Mouse (Mus musculus): ENCODE data around the gene Arhgef7. TPM values are rescaled to one million over a fixed set of nuclear protein-coding genes. Genes with fewer than 3 reads are reported as not detected.

The Arhgef7 gene
- polyA plus RNA-seq (2012; rRNA removed): 19.9 TPM in 2 replicates

DNA sequence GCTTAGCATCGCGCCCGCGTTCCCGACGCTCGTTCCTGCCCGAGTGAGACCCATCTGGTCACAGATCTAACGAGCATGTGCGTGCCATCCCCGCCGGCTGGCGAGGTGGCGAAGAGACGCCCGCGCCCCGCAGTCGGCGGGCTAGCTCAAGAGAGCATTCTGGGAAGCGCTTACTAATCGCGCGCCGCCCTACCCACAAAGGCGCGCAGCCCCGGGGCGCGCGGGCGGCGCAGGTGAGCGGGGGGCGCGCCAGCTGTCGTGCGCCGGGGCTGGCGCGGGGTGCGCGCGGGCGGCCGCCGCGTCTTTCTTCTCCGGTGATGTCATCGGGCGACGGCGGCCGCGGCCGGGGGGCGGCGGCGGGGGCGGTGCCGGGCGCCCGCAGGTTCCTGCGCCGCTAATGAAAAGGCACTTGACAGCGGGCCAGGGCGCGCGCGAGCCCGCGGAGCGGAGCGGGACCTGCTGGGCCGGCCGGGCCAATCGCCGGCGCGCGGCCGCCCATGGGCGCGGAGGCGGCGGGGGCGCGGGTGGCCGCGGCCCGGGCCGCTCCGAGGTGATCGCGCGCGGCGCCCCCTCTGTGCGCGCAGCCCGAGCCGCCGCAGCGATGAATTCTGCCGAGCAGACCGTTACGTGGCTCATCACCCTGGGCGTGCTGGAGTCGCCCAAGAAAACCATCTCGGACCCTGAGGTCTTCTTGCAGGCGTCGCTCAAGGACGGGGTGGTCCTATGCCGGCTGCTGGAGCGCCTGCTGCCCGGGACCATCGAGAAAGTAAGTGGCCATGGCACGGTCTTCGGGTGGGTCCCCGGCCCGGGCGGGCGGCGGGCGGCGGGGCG lies at the start of gene Arhgef7:
TSS of gene Arhgef7 (plus strand) at position 71 of the 831 bp plus-strand sequence.
- H3K27me3 ChIP-seq (ENCODE audit: control insufficient read depth, insufficient read depth, low read length): no peaks in the 10 kb centered on the region
- TF ChIP-seq POLR2A (IDR thresholded peaks at IDR 0.05; ENCODE audit: control insufficient read depth, low read depth, low read length): no peak
- no peak for TF ChIP-seq CTCF (IDR thresholded peaks at IDR 0.05; ENCODE audit: control insufficient read depth, insufficient read depth, insufficient replicate concordance, low read depth, low read length)
- H3K36me3 ChIP-seq (ENCODE audit: control insufficient read depth, insufficient read depth, low read length): no peaks in the 10 kb centered on the region
- H3K27ac ChIP-seq (ENCODE audit: control insufficient read depth, insufficient read depth, low read depth, low read length): peak within 1 kb of the TSS; percentile 51
- H3K4me3 ChIP-seq (ENCODE audit: control insufficient read depth, low read depth, low read length): peak within 1 kb of the TSS; percentile 84
- H3K4me1 ChIP-seq (ENCODE audit: control insufficient read depth, insufficient read depth, low read length): peaks cover 13% of the 10 kb centered on the region

- H3K4me1 ChIP-seq (ENCODE audit: control insufficient read depth, insufficient read depth, low read length): no peaks in the 10 kb centered on the region
- H3K36me3 ChIP-seq (ENCODE audit: control insufficient read depth, insufficient read depth, low read length): no peaks in the 10 kb centered on the region
- no peak for TF ChIP-seq CTCF (IDR thresholded peaks at IDR 0.05; ENCODE audit: control insufficient read depth, insufficient read depth, insufficient replicate concordance, low read depth, low read length)
- TF ChIP-seq POLR2A (IDR thresholded peaks at IDR 0.05; ENCODE audit: control insufficient read depth, low read depth, low read length): no peak
- no peak overlapping the region for H3K27ac ChIP-seq (ENCODE audit: control insufficient read depth, insufficient read depth, low read depth, low read length)
- H3K27me3 ChIP-seq (ENCODE audit: control insufficient read depth, insufficient read depth, low read length): no peaks in the 10 kb centered on the region
- no peak overlapping the region for H3K4me3 ChIP-seq (ENCODE audit: control insufficient read depth, low read depth, low read length)
Observed at GRCm38 (mm10) chr8:11684558-11684957, 43.0 kb upstream of the Arhgef7 start.

DNA sequence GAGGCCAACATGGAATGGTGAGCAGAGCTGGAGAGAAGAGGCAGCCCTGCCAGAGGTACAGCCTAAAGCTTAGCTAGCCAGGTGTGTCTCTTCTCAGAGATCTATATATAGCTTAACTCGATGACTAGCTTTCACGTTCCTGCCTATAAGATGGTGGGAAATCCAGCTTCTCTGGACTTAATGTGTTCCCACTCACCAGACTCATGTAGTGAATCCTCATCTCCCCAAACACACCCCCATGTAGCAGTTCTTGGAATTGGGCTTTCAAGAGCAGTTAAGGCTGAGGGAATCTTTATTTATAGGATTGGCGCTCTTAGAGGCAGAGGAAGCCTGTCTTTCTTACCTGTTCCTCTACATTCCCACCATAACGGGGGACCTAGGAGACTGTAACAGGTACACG lies 40.3 kb upstream of the Arhgef7 start:
- Histone ChIP-seq H3K27ac (ENCODE audit: control insufficient read depth, insufficient read depth, low read depth, low read length) (no peak overlapping the region), H3K27me3 (ENCODE audit: control insufficient read depth, insufficient read depth, low read length) (no peaks in the 10 kb centered on the region), H3K4me1 (ENCODE audit: control insufficient read depth, insufficient read depth, low read length) (no peaks in the 10 kb centered on the region), H3K4me3 (ENCODE audit: control insufficient read depth, low read depth, low read length) (no peak overlapping the region), H3K36me3 (ENCODE audit: control insufficient read depth, insufficient read depth, low read length) (no peaks in the 10 kb centered on the region)
- TF ChIP-seq CTCF (IDR thresholded peaks at IDR 0.05; ENCODE audit: control insufficient read depth, insufficient read depth, insufficient replicate concordance, low read depth, low read length): no peak
- no peak for TF ChIP-seq POLR2A (IDR thresholded peaks at IDR 0.05; ENCODE audit: control insufficient read depth, low read depth, low read length)

GRCm38 (mm10) chr8:11689945-11690344 lies 37.6 kb upstream of the Arhgef7 start:
- TF ChIP-seq POLR2A (IDR thresholded peaks at IDR 0.05; ENCODE audit: control insufficient read depth, low read depth, low read length) (no peak), CTCF (IDR thresholded peaks at IDR 0.05; ENCODE audit: control insufficient read depth, insufficient read depth, insufficient replicate concordance, low read depth, low read length) (no peak)

DNA sequence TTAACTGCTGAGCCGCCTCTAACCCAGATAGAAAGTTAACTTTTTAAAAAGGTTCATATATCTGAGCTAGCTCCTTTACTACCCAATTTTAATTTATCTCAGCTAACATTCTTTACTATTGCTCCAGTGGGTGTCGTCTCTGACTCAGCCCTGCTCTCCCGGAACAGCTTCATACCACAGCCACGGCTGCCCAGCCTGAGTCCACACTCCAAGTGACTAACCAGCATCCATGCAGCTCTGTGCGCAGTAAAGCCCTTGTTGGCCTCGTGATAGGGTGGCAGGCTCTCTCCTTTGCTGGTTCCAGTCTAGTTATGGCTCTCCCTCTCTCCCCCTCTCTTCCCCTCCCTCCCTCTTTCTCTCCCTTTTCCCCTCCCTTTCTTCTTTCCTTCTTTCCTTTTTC lies 36.2 kb upstream of the Arhgef7 start:
- no peak overlapping the region for H3K4me3 ChIP-seq (ENCODE audit: control insufficient read depth, low read depth, low read length)
- no peaks in the 10 kb centered on the region for H3K4me1 ChIP-seq (ENCODE audit: control insufficient read depth, insufficient read depth, low read length)
- TF ChIP-seq CTCF (IDR thresholded peaks at IDR 0.05; ENCODE audit: control insufficient read depth, insufficient read depth, insufficient replicate concordance, low read depth, low read length) (no peak), POLR2A (IDR thresholded peaks at IDR 0.05; ENCODE audit: control insufficient read depth, low read depth, low read length) (no peak)
- H3K27me3 ChIP-seq (ENCODE audit: control insufficient read depth, insufficient read depth, low read length): no peaks in the 10 kb centered on the region
- H3K36me3 ChIP-seq (ENCODE audit: control insufficient read depth, insufficient read depth, low read length): no peaks in the 10 kb centered on the region
- H3K27ac ChIP-seq (ENCODE audit: control insufficient read depth, insufficient read depth, low read depth, low read length): no peak overlapping the region

More at GRCm38 (mm10) chr8:11689945-11690344, 37.6 kb upstream of the Arhgef7 start:
- no peaks in the 10 kb centered on the region for H3K27me3 ChIP-seq (ENCODE audit: control insufficient read depth, insufficient read depth, low read length)
- H3K27ac ChIP-seq (ENCODE audit: control insufficient read depth, insufficient read depth, low read depth, low read length): no peak overlapping the region
- no peak overlapping the region for H3K4me3 ChIP-seq (ENCODE audit: control insufficient read depth, low read depth, low read length)
- no peaks in the 10 kb centered on the region for H3K36me3 ChIP-seq (ENCODE audit: control insufficient read depth, insufficient read depth, low read length)
- no peaks in the 10 kb centered on the region for H3K4me1 ChIP-seq (ENCODE audit: control insufficient read depth, insufficient read depth, low read length)

DNA sequence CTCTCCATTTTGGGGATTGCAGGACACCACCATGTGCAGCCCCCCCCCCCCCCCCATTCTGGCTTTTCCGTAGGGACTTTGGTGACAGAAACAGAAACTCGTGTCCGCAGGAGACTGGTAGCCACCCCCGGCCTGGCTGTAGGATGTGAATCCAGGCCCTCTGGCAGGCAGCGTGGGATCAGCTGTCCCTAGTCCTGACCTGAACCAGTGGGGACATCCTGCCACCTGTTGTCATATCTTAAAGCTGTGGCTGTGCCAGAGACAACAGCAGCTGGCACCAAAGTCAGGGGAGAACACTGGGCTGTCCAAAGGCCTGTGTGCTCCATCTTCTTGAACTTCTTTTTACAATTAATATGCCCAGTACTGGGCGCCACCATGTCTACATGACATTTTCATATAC lies 35.8 kb upstream of the Arhgef7 start:
- Histone ChIP-seq H3K27me3 (ENCODE audit: control insufficient read depth, insufficient read depth, low read length) (no peaks in the 10 kb centered on the region), H3K4me1 (ENCODE audit: control insufficient read depth, insufficient read depth, low read length) (no peaks in the 10 kb centered on the region), H3K36me3 (ENCODE audit: control insufficient read depth, insufficient read depth, low read length) (no peaks in the 10 kb centered on the region), H3K4me3 (ENCODE audit: control insufficient read depth, low read depth, low read length) (no peak overlapping the region), H3K27ac (ENCODE audit: control insufficient read depth, insufficient read depth, low read depth, low read length) (no peak overlapping the region)
- no peak for TF ChIP-seq CTCF (IDR thresholded peaks at IDR 0.05; ENCODE audit: control insufficient read depth, insufficient read depth, insufficient replicate concordance, low read depth, low read length)
- TF ChIP-seq POLR2A (IDR thresholded peaks at IDR 0.05; ENCODE audit: control insufficient read depth, low read depth, low read length): no peak

DNA sequence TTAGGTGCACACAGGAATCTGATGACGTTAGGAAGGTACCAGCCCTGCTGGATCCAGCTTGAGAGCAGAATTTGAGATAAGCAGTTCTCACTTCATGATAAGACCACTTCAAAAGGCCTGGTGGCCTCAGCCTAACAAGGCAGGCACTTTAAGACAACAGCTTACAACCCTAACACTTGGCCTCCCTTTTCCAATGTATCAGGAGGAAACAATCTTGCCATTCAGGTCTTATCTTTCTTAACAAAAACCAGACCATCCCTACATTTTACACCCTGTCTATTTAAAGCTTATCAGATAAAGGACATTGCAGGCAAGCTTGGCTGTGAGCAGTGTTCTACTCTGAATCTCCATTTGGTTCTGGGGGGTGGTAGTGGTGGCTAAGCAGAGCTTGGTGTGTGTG lies 35.1 kb upstream of the Arhgef7 start:
- Histone ChIP-seq H3K4me3 (ENCODE audit: control insufficient read depth, low read depth, low read length) (no peak overlapping the region), H3K27me3 (ENCODE audit: control insufficient read depth, insufficient read depth, low read length) (no peaks in the 10 kb centered on the region), H3K4me1 (ENCODE audit: control insufficient read depth, insufficient read depth, low read length) (no peaks in the 10 kb centered on the region), H3K27ac (ENCODE audit: control insufficient read depth, insufficient read depth, low read depth, low read length) (no peak overlapping the region), H3K36me3 (ENCODE audit: control insufficient read depth, insufficient read depth, low read length) (no peaks in the 10 kb centered on the region)
- TF ChIP-seq CTCF (IDR thresholded peaks at IDR 0.05; ENCODE audit: control insufficient read depth, insufficient read depth, insufficient replicate concordance, low read depth, low read length) (no peak), POLR2A (IDR thresholded peaks at IDR 0.05; ENCODE audit: control insufficient read depth, low read depth, low read length) (no peak)
